In genomic region chr7:114765273-114765672, GRCm38 (mm10) we compare ENCODE assay signal across 23 mouse cellular contexts. TPM values are rescaled to one million over a fixed set of nuclear protein-coding genes. Genes with fewer than 3 reads are reported as not detected.
DNase-seq lines count a peak whose midpoint lies in the region; ATAC-seq and TF ChIP-seq lines count a peak whose summit lies in the region.
"Had no signal": no experiment of that assay in that cellular context is flagged by ENCODE, and none has a peak within 500 bp of the region (broad histone marks: within the 10 kb centered on the region; RNA-seq: fewer than 3 reads in every experiment).

No protein-coding gene starts in this region.

- H3K27ac ChIP-seq in embryonic facial prominence, embryonic 14.5 days (replicated peaks; ENCODE audit: low read depth, low read length), result no peak overlapping the region
- H3K27ac ChIP-seq in embryonic facial prominence, embryonic 10.5 days (replicated peaks), result no peak overlapping the region
- H3K27ac ChIP-seq: embryonic facial prominence, embryonic 13.5 days; forebrain, embryonic 13.5 days; forebrain, embryonic 15.5 days had no signal

- 57% methylated on average over 3 of the region's 3 CpGs for WGBS in embryonic facial prominence, embryonic 14.5 days
- 75% methylated on average over 3 of the region's 3 CpGs for WGBS in embryonic facial prominence, embryonic 10.5 days

- H3K27me3 ChIP-seq in embryonic facial prominence, embryonic 14.5 days (replicated peaks; ENCODE audit: control insufficient read depth, insufficient read depth, low read length), result no peaks in the 10 kb centered on the region
- no peaks in the 10 kb centered on the region for H3K27me3 ChIP-seq in embryonic facial prominence, embryonic 10.5 days (replicated peaks; ENCODE audit: low read depth, poor library complexity, severe bottlenecking)
- H3K27me3 ChIP-seq in myocyte (ENCODE audit: control insufficient read depth, insufficient read depth, insufficient read length), result no peaks in the 10 kb centered on the region
- H3K27me3 ChIP-seq: CH12.LX; embryonic facial prominence, embryonic 13.5 days; forebrain, embryonic 13.5 days; forebrain, embryonic 15.5 days; Patski had no signal

- H3K36me3 ChIP-seq in embryonic facial prominence, embryonic 14.5 days (ENCODE audit: control insufficient read depth, insufficient read depth, low read length), result no peaks in the 10 kb centered on the region
- H3K36me3 ChIP-seq in embryonic facial prominence, embryonic 10.5 days (replicated peaks), result no peaks in the 10 kb centered on the region
- H3K36me3 ChIP-seq in myocyte (ENCODE audit: control insufficient read depth, insufficient read depth), result no peaks in the 10 kb centered on the region
- H3K36me3 ChIP-seq: embryonic facial prominence, embryonic 13.5 days; forebrain, embryonic 15.5 days; G1E had no signal

- peak; percentile 27 for DNase-seq in embryonic facial prominence, embryonic 14.5 days (ENCODE audit: low spot score)
- no peak for DNase-seq in embryonic facial prominence, embryonic 10.5 days (ENCODE audit: low spot score)
- peak; percentile 16 for DNase-seq in retina, embryonic 14.5 days (ENCODE audit: low spot score)
- DNase-seq in retina, postnatal 1 day, result no peak
- DNase-seq in right cerebral cortex, adult 18-20 months, result no peak
- DNase-seq: adrenal gland, adult 8-10 months; adrenal gland, postnatal 14 days; adrenal gland, postnatal 36 days; cerebellum, adult 11-12 months; cerebellum, adult 2 months; cerebellum, adult 9-10 months; cerebellum, postnatal 25 days; forebrain, postnatal 0 days had no signal

- H3K9me3 ChIP-seq in embryonic facial prominence, embryonic 14.5 days (ENCODE audit: control insufficient read depth, low read length), result no peaks in the 10 kb centered on the region
- H3K9me3 ChIP-seq in embryonic facial prominence, embryonic 10.5 days, result no peaks in the 10 kb centered on the region
- H3K9me3 ChIP-seq: embryonic facial prominence, embryonic 13.5 days; forebrain, embryonic 13.5 days; forebrain, embryonic 15.5 days; G1E had no signal

- ATAC-seq in embryonic facial prominence, embryonic 14.5 days (ENCODE audit: low read depth), result no peak
- ATAC-seq: activated CD4-positive, CD25-positive, alpha-beta regulatory T cell, adult 4 months; CD4-positive, CD25-positive, alpha-beta regulatory T cell, adult 4 months; forebrain, embryonic 13.5 days; forebrain, embryonic 15.5 days; forebrain, postnatal 0 days; Patski had no signal

- no peaks in the 10 kb centered on the region for H3K79me2 ChIP-seq in myocyte (ENCODE audit: control insufficient read depth, insufficient read depth)

- no peak overlapping the region for H3ac ChIP-seq in myocyte (ENCODE audit: control insufficient read depth, insufficient read length)

- H3K4me3 ChIP-seq in embryonic facial prominence, embryonic 14.5 days (ENCODE audit: low read depth, low read length), result no peak overlapping the region
- H3K4me3 ChIP-seq in embryonic facial prominence, embryonic 10.5 days, result no peak overlapping the region
- no peak overlapping the region for H3K4me3 ChIP-seq in myocyte
- H3K4me3 ChIP-seq: embryonic facial prominence, embryonic 13.5 days; forebrain, embryonic 13.5 days; forebrain, embryonic 15.5 days had no signal

- no peak overlapping the region for H3K9ac ChIP-seq in embryonic facial prominence, embryonic 14.5 days (ENCODE audit: low read depth, low read length)
- H3K9ac ChIP-seq: embryonic facial prominence, embryonic 13.5 days; forebrain, embryonic 13.5 days; forebrain, embryonic 15.5 days; forebrain, postnatal 0 days had no signal

- no peak overlapping the region for H3K4me2 ChIP-seq in embryonic facial prominence, embryonic 14.5 days (ENCODE audit: low read depth, low read length)
- no peak overlapping the region for H3K4me2 ChIP-seq in myocyte (ENCODE audit: low read depth)
- H3K4me2 ChIP-seq: embryonic facial prominence, embryonic 13.5 days; forebrain, embryonic 13.5 days; forebrain, embryonic 15.5 days had no signal

- no peaks in the 10 kb centered on the region for H3K4me1 ChIP-seq in embryonic facial prominence, embryonic 14.5 days (ENCODE audit: control insufficient read depth, insufficient read depth, low read length)
- no peaks in the 10 kb centered on the region for H3K4me1 ChIP-seq in embryonic facial prominence, embryonic 10.5 days
- H3K4me1 ChIP-seq: embryonic facial prominence, embryonic 13.5 days; forebrain, embryonic 13.5 days; forebrain, embryonic 15.5 days had no signal

- no peak for TF ChIP-seq POLR2A in myocyte (IDR thresholded peaks at IDR 0.05; ENCODE audit: insufficient read length, low read depth)

TF ChIP-seq in myocyte, 11 proteins besides CTCF, POLR2A, EP300 and RAD21:
- peak; percentile 48 to 75 (median 68) for TF ChIP-seq MYOD1 (IDR thresholded peaks at IDR 0.05; ENCODE audit: control insufficient read depth in 1 of 3, insufficient read length in 2 of 3, low read depth in 2 of 3)
- TF ChIP-seq TCF12 (IDR thresholded peaks at IDR 0.05; ENCODE audit: insufficient read depth, poor library complexity, severe bottlenecking), result peak; percentile 10
- TF ChIP-seq E2F4 (IDR thresholded peaks at IDR 0.05; ENCODE audit: insufficient read depth), result no peak
- TF ChIP-seq MYOG (IDR thresholded peaks at IDR 0.05; ENCODE audit: control insufficient read depth in 1 of 3, insufficient read depth in 1 of 3, insufficient read length in 2 of 3, low read depth in 2 of 3), result peak in 1 of 3 experiments; percentile 43

RNA-seq across cellular contexts. Expression of gene Insc, which starts 21.8 kb away (rescaled TPM):
- 14.9 and 18.1 TPM in 2 replicates for polyA plus RNA-seq in embryonic facial prominence, embryonic 14.5 days (2014; fragmentation: Nextera tagmentation; extraction: Ambion mirVana)
- 5.5 and 6.4 TPM in 2 replicates for polyA plus RNA-seq in embryonic facial prominence, embryonic 10.5 days (2016; fragmentation: Nextera tagmentation; extraction: Ambion mirVana)
- polyA plus RNA-seq in myocyte (2012; fragmentation: generic; extraction: Trizol), result 0.18 TPM
- polyA plus RNA-seq: CD4-positive, CD25-positive, alpha-beta regulatory T cell, adult 4 months; G1E had no signal

RNA-seq across cellular contexts. Expression of gene Calcb, which starts 46.8 kb away (rescaled TPM):
- 0.72 TPM in 2 replicates for polyA plus RNA-seq in embryonic facial prominence, embryonic 14.5 days (2014; fragmentation: Nextera tagmentation; extraction: Ambion mirVana)
- polyA plus RNA-seq in embryonic facial prominence, embryonic 10.5 days (2016; fragmentation: Nextera tagmentation; extraction: Ambion mirVana), result not detected in 2 replicates
- polyA plus RNA-seq in myocyte (2012; fragmentation: generic; extraction: Trizol), result 0.13 TPM
- polyA plus RNA-seq: activated CD4-positive, CD25-positive, alpha-beta regulatory T cell, adult 4 months; CD4-positive, CD25-positive, alpha-beta regulatory T cell, adult 4 months; forebrain, embryonic 11.5 days; forebrain, embryonic 13.5 days; forebrain, embryonic 15.5 days; forebrain, postnatal 0 days; G1E had no signal

Comparison
In these comparisons a context has a peak if more than half of its experiments do, and no peak if none do; other contexts are left out.
1. DNase-seq: peak in embryonic facial prominence, embryonic 14.5 days (single experiment) and retina, embryonic 14.5 days (single experiment); none in embryonic facial prominence, embryonic 10.5 days (single experiment), retina, postnatal 1 day (single experiment) and right cerebral cortex, adult 18-20 months (single experiment).